Mouse (Mus musculus) activated CD4-positive, CD25-positive, alpha-beta regulatory T cell, adult 4 months (primary cell): ENCODE measurements at regions not wholly inside any gene's neighbourhood (a gene's known extent, or its start where the extent isn't known, plus 50 kb on each side); places are given as distances from the start of the nearest gene placed in this dataset.

Experiments
- ATAC-seq: one replicate; pipeline ENCODE4 v1.8.0; 2017

- no peak for ATAC-seq
These were observed 203.6 kb upstream of the Nrip1 start for GRCm38 (mm10) chr16:76577206-76577605.

- peak; percentile 14 for ATAC-seq
These were observed 201.7 kb upstream of the Nrip1 start for GRCm38 (mm10) chr16:76575281-76575680.

DNA sequence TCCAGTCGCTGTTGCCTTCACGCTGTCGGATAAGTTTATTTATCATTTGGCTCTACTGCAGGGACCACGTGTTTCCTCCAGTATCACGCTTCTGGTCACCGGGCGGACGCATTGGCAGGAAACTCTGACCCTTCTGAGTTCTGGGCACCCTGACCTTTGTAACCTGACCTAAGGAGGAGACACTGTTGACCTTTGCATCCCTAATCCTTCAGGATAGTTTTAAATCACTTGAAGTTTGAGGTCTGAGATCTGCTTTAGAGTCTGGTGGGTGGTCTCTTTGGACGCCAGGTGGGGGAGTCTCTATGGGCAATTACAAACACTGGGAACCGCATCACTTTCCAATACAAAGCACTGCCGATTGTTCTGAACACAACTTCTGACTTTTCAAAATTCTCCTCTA is 192.6 kb upstream of the Nrip1 start:
- no peak for ATAC-seq

GRCm38 (mm10) chr16:76554846-76555245 is 181.2 kb upstream of the Nrip1 start:
- peak; percentile 48 for ATAC-seq

- peak; percentile 77 for ATAC-seq
These were observed 176.0 kb upstream of the Nrip1 start for GRCm38 (mm10) chr16:76549628-76550027.

GRCm38 (mm10) chr16:76547087-76547486 is 173.5 kb upstream of the Nrip1 start:
- no peak for ATAC-seq

- ATAC-seq, result no peak
These were observed 173.0 kb upstream of the Nrip1 start for GRCm38 (mm10) chr16:76546632-76547031.

DNA sequence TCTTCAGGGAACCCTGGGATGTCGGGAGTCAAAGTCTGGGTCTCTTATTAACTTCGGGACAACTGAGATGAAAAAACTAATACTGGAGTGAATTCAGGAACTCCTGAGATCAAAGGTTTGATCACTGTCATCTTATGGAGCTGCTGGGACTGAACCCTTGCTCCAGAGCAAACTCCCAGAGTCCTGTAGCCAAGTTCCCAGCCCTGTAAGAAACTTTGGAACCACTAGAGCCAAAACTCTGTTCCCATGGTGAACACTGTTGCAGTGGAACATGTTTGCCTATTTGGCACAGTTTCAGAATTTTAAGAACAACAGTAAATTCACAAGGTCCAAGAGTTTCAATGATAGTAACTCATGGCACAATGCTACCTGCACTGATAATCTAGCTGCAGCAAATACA is 172.3 kb upstream of the Nrip1 start:
- no peak for ATAC-seq

- no peak for ATAC-seq
These were observed 171.3 kb upstream of the Nrip1 start for GRCm38 (mm10) chr16:76544972-76545371.

DNA sequence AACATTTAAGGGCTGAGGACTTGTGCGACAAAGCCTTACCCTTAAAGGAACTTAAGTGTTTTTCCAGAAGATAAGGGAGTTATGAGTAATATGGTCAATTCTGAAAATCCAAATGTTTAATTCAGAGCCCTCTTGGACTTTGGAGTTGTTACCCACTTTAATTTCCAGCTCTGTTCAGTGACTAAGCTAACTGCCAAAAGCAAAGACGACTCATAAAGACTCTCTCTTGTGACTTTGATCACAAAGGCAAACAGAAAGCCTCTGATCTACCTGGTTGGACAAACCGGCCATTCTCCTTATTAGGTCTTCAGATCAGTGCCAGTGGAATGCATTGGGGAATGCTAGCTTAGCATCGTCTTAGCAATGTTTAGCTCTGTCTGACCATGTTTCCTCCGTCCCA is 167.3 kb upstream of the Nrip1 start:
- no peak for ATAC-seq

DNA sequence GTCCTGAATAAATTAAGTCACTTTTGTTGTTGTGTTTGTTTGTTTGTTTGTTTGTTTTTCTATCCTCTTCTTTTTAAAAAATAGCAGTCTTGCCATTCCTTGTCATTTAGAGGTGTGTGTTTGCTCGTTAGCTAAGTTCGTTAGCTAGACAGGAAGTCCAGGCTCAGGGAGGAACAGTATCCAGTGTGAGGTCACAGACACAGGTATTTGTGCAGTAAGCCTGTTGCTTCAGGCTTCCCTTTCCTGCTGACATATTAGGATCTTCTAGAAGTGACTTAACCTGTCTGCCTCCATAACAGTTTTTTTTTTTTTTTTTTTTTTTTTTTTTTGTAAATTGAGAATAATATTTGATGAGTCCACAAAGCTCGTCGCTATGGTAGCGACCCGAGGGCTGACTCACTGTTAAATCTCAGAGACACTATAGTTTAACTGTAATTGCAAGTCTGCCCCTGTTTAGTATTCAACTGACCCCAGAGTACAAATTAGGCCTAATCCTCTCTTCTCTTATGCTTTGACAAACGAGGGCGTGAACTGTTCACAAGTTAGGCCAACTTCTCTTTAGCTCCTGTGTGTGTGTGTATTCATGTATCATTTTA is 166.8 kb upstream of the Nrip1 start:
- no peak for ATAC-seq

- no peak for ATAC-seq
These were observed 166.0 kb upstream of the Nrip1 start for GRCm38 (mm10) chr16:76539669-76540068.

GRCm38 (mm10) chr16:76537871-76538270 is 164.2 kb upstream of the Nrip1 start:
- no peak for ATAC-seq

DNA sequence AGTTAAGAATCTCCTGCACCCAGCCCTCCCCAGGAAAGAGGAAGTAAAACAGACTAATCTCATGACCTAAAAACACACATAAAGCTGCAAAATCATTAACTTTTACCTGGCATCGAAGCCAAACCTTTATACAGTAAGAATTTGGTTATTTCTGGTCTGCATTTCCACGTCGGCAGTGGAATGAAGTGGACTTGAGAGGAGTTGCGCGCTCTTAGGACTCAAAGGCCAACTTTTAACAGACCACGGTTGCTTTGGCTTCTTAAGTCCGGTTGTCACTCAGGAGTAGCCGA is 159.2 kb upstream of the Nrip1 start:
- no peak for ATAC-seq

DNA sequence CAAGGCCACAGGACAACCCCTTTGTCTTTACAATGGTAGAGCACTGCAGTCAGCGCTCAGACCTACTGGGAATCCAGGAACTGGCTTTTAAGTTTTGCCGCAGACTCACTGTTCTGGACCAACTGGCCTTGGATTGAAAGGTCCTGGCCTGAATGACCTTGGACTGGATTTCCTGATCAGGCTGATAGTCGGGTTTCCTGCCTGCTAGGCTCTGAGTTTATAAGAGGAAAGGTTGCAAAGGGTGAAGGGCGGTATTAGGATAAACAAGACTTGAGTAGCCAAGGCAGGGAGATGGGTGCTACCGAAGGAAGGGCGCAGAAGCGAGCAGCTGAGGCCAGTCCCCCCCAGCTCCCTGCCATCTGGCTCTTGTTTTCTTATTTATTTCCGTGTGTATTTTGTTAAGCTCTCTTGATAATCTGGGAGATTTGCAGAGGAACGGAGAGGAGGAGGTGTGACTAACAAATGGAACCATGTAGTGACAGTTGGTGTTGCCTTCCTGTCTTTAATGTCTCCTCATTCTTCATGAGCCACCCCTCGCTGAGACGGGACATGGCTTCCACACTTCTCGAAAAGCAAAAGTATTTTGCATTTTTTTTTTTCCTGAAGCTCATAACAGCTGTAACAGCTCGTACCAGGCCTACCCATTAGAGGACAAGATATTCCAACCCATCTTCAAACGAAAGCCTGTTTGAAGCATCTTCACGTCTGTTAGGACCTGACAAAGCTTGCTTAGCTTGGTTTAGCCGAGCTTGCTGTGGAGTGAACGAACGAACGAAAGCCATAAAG is 158.7 kb upstream of the Nrip1 start:
- ATAC-seq, result no peak

DNA sequence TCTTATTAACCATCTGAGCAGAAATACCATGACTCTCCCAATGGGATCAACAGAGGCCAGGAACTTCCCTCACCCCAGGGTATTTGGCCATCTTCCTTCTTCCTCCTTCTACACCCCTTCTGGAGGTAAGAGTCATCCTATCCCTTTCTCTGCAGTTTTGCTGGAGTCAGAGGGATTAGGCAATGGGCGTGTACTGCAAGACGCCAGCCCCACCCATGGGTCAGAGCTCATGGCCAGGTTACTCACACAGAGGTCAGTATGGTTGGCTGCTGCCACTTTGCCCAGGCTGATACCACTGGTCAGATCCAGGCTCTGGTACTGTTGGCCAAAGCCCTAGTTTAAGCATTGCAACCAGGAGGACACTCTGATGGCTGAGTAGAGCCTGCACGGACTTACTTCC is 157.3 kb upstream of the Nrip1 start:
- no peak for ATAC-seq

DNA sequence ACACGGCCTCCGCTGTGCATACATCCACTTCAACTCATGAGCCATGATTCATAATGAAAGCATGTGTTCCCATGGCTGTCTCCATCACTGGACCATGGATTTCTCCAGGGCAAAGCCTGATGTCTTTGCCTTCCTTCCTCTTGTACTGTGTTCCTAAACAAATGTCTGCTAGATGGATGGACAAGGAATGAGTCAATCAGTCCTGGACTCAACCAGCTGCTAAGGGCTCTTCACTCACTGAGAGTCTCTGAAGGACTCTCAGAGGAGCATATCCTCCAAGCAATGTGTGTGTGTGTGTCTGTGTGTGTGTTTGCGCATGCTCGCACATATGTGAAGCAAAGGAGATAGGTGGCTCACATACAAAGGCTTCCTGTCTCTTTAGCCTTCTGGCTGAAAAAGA is 156.0 kb upstream of the Nrip1 start:
- ATAC-seq, result no peak

GRCm38 (mm10) chr16:76527106-76527949 is 153.7 kb upstream of the Nrip1 start:
- no peak for ATAC-seq

DNA sequence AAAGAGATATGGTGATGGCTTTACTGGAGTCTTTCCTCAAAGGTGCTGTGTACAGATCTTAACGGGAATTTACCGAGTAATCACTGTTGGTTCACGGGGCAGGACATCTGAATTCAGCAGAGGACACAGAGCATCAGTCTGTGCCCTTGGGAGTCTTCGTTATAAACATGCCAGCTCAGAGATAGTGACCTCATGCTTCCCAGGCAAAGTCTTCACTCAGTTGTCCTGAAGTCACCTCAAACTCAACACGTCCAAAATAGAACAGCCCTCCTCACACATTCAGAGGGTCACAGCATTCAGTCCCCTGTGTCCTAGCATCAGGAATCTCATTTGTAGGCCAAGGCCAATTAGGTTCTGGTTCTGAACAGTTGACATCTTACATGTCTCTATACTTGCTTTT is 151.9 kb upstream of the Nrip1 start:
- ATAC-seq, result no peak

- ATAC-seq, result no peak
These were observed 151.3 kb upstream of the Nrip1 start for GRCm38 (mm10) chr16:76524921-76525320.

DNA sequence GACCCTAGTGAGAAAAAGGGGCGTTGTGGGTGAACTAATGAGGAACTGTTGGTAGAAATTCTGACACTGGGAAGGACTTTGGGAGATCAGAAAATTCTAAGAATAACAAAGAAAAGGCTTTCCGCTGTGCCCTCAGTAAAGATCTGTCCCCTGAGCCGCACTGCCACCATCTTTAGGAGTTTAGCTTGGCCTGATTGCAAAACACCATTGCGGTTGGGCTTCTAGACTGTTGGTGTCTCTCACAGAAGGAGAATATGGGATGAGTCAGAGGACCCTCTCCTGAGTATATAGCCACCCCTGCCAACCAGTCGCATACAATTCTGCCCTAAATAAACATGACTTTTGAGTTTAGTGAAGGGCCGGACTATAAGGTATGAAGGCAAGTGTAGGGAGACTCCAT is 147.5 kb upstream of the Nrip1 start:
- no peak for ATAC-seq

- no peak for ATAC-seq
These were observed 147.0 kb upstream of the Nrip1 start for GRCm38 (mm10) chr16:76520643-76520993.

DNA sequence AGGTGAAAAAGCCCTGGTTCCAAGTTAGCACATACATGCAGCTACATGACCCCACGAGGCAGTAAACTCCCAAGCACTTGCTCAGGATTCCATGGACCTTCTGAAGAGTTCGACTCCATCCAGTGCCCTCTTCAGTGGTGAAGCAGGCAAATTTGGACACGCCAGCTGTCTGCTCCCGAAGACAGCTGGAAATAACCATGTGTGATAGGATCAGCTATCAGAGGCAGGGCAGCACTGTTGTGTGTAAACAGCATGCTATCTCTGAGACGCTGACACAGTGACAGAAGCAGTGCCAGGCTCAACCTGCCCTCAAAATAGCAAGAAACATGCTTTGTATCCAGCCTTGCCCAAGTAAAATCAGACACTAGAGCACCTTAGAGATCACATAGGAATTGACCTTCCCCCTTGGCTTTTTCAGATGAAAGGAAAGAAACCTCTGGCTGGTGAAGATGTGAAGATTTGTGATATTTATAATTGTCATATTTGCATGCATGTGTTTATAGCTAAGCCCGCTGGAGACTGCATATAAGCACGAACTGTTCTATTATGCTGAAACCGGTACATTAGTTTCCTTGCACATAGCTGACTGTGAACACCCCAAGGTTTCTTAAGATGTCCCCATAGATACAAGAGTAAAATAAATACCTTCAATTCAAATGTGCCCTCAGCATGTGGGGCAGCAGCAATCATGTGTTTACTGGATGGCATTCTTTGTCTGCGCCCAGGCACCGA is 146.4 kb upstream of the Nrip1 start:
- ATAC-seq, result no peak
